Mouse (Mus musculus) liver, adult 2 months (tissue): ENCODE measurements at regions not wholly inside any gene's neighbourhood (a gene's known extent, or its start where the extent isn't known, plus 50 kb on each side); places are given as distances from the start of the nearest gene placed in this dataset.

Experiments
- CTCF ChIP-seq: fragments of 200-500 bp; IDR thresholded peaks from 2 replicates; pipeline ENCODE4 v1.5.1; 2011; ENCODE audit warnings: low read depth, low read length, control low read depth
- POLR2A ChIP-seq: fragments of 200-500 bp; IDR thresholded peaks from 2 replicates; pipeline ENCODE4 v1.6.1; 2011; ENCODE audit warnings: low read length, control low read depth; ENCODE audit not compliant: insufficient read depth; ENCODE audit errors: extremely low read depth

DNA sequence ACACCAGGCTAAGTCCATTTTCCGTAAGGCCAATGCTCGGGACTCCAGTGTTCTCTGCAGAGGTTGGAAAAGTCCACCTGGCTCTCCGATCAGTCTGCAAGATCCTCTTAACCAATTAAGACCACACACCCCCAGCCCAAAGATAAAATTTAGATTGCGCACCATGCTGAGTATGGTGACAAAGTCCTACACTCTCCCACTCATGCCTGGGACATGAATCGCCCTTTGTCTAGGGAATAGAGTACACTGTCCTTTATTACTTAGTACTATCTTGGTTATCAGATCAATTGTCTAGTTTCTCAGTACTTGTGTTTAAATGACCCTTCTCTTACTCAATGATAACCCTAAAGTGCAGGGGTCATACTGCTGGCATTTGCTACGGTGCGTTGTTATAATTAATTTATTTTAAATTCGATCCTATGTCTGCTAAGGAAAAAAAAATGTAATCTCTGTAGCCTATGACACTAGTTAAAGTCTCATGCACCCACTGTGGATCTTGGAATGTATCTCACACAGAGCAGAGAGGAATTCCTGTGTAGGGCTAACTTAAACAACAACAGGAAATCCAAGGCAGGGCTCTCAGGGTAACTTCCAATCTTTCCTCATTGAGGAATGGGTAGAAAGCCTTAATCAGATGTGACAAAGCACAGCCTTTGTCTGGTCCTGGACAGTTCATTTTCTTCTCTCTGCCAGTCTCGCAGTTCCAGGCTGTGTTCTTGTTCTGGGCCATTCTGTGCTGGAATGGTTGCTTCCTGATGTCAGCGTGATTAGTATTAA lies 421.4 kb downstream of the Prss52 start:
- no peak for TF ChIP-seq POLR2A
- TF ChIP-seq CTCF, result no peak
